In genomic region chr10:37136981-37137518, GRCm38 (mm10) we compare ENCODE assay signal across 8 mouse cellular contexts. TPM values are rescaled to one million over a fixed set of nuclear protein-coding genes. Genes with fewer than 3 reads are reported as not detected.
DNase-seq lines count a peak whose midpoint lies in the region; ATAC-seq and TF ChIP-seq lines count a peak whose summit lies in the region.

No protein-coding gene starts in this region.

- peak; percentile 75 for ATAC-seq in heart, embryonic 11.5 days (replicated peaks; ENCODE audit: insufficient number of reproducible peaks, low FRiP score, low TSS enrichment)
- peak; percentile 88 for ATAC-seq in kidney, embryonic 16.5 days (ENCODE audit: low FRiP score, low TSS enrichment)

- no peaks in the 10 kb centered on the region for H3K27me3 ChIP-seq in C2C12 (ENCODE audit: control insufficient read depth, insufficient read depth, insufficient read length)
- no peaks in the 10 kb centered on the region for H3K27me3 ChIP-seq in heart, embryonic 11.5 days (ENCODE audit: control insufficient read depth, insufficient read depth, low read length)
- H3K27me3 ChIP-seq in kidney, embryonic 16.5 days (ENCODE audit: insufficient read depth, low read length): no peaks in the 10 kb centered on the region

- no peaks in the 10 kb centered on the region for H3K4me1 ChIP-seq in embryonic fibroblast, embryonic 13.5 days (ENCODE audit: control insufficient read depth, insufficient read depth, low read length)
- peaks cover 4% of the 10 kb centered on the region; the same call in 1 of the 2 replicates for H3K4me1 ChIP-seq in heart, embryonic 11.5 days (ENCODE audit: control insufficient read depth, insufficient read depth, low read length)
- H3K4me1 ChIP-seq in kidney, embryonic 16.5 days (ENCODE audit: insufficient read depth, low read length): peaks cover 10% of the 10 kb centered on the region

- peak; percentile 96 for TF ChIP-seq CTCF in C2C12 (IDR thresholded peaks at IDR 0.05; ENCODE audit: control insufficient read depth, insufficient read depth, insufficient read length)
- peak; percentile 61 for TF ChIP-seq CTCF in embryonic fibroblast, embryonic 13.5 days (IDR thresholded peaks at IDR 0.05; ENCODE audit: borderline replicate concordance, insufficient read depth, low read length)

- WGBS in heart, embryonic 11.5 days (ENCODE audit: insufficient replicate concordance): 0% methylated on average over 49 of the region's 49 CpGs
- WGBS in kidney, embryonic 16.5 days: under 1% methylated on average over 32 of the region's 49 CpGs

- H3K27ac ChIP-seq in embryonic fibroblast, embryonic 13.5 days (ENCODE audit: insufficient read depth, low read length): peak overlapping the region; percentile 94
- peak overlapping the region; percentile 96 for H3K27ac ChIP-seq in heart, embryonic 11.5 days (ENCODE audit: low read depth, low read length)
- peak overlapping the region; percentile 98 for H3K27ac ChIP-seq in kidney, embryonic 16.5 days (ENCODE audit: low read length)

- H3K4me3 ChIP-seq in C2C12 (ENCODE audit: insufficient read depth, poor library complexity, severe bottlenecking): peak overlapping the region; percentile 94
- peak overlapping the region; percentile 97 for H3K4me3 ChIP-seq in embryonic fibroblast, embryonic 13.5 days (ENCODE audit: insufficient read depth, low read length)
- peak overlapping the region; percentile 72 for H3K4me3 ChIP-seq in heart, embryonic 11.5 days (ENCODE audit: low read depth, low read length)
- H3K4me3 ChIP-seq in kidney, embryonic 16.5 days (ENCODE audit: low read length): peak overlapping the region; percentile 90

- peak overlapping the region; percentile 99 for H3K9ac ChIP-seq in heart, embryonic 11.5 days (ENCODE audit: low read depth, low read length)
- peak overlapping the region; percentile 100 for H3K9ac ChIP-seq in kidney, embryonic 16.5 days (replicated peaks; ENCODE audit: low read length)

- H3K36me3 ChIP-seq in C2C12 (ENCODE audit: control insufficient read depth, insufficient read depth): peaks cover 21% of the 10 kb centered on the region
- H3K36me3 ChIP-seq in heart, embryonic 11.5 days (ENCODE audit: control insufficient read depth, insufficient read depth, low read length): peaks cover 7% of the 10 kb centered on the region; the same call in 1 of the 2 replicates
- peaks cover 19% of the 10 kb centered on the region; the same call in 1 of the 2 replicates for H3K36me3 ChIP-seq in kidney, embryonic 16.5 days (ENCODE audit: insufficient read depth, low read length)

- peak overlapping the region; percentile 94 for H3ac ChIP-seq in C2C12 (ENCODE audit: control insufficient read depth, insufficient read length, low read depth)

- peak; percentile 42; the same call in 1 of the 2 replicates for TF ChIP-seq POLR2A in embryonic fibroblast, embryonic 13.5 days (IDR thresholded peaks at IDR 0.05; ENCODE audit: low read depth, low read length)

- peaks cover 44% of the 10 kb centered on the region for H3K79me2 ChIP-seq in C2C12 (ENCODE audit: control insufficient read depth, insufficient read depth)

- peak; percentile 91 for DNase-seq in brain, adult 2 months (ENCODE audit: low read depth, low spot score)
- peak; percentile 87 for DNase-seq in liver
- peak; percentile 64 to 89 for DNase-seq in monocyte, adult 2 months (ENCODE audit: low read depth in 1 of 2, low spot score in 2 of 2)
- peak; percentile 80 to 88 for DNase-seq in spleen, postnatal 14 days (ENCODE audit: low spot score in 2 of 2)

- peaks cover 32% of the 10 kb centered on the region for H3K79me3 ChIP-seq in C2C12 (ENCODE audit: low read depth)

- peak overlapping the region; percentile 94 for H3K4me2 ChIP-seq in heart, embryonic 11.5 days
- H3K4me2 ChIP-seq in kidney, embryonic 16.5 days (replicated peaks; ENCODE audit: low read depth, low read length): peak overlapping the region; percentile 73

- no peaks in the 10 kb centered on the region for H3K9me3 ChIP-seq in heart, embryonic 11.5 days (replicated peaks; ENCODE audit: control insufficient read depth, low read length)
- H3K9me3 ChIP-seq in kidney, embryonic 16.5 days (ENCODE audit: low read length): no peaks in the 10 kb centered on the region

TF ChIP-seq in C2C12, 6 proteins besides CTCF, POLR2A, EP300 and RAD21:
- TF ChIP-seq MYOD1 (IDR thresholded peaks at IDR 0.05; ENCODE audit: control insufficient read depth, insufficient read length, low read depth) (no peak), MYOG (IDR thresholded peaks at IDR 0.05; ENCODE audit: control insufficient read depth, extremely low read depth, insufficient read length) (no peak), MAX (IDR thresholded peaks at IDR 0.05) (no peak), FOSL1 (IDR thresholded peaks at IDR 0.05; ENCODE audit: insufficient read depth, low read length, poor library complexity, severe bottlenecking) (no peak), CEBPB (IDR thresholded peaks at IDR 0.05; ENCODE audit: low read depth) (no peak), USF1 (IDR thresholded peaks at IDR 0.05; ENCODE audit: low read depth) (no peak)

RNA-seq across cellular contexts. Expression of gene Marcks, which starts 1.7 kb away (rescaled TPM):
- polyA plus RNA-seq in C2C12 (2012; fragmentation: generic; extraction: Trizol): 26.6 TPM
- 291 and 633 TPM in 2 replicates for polyA plus RNA-seq in embryonic fibroblast, embryonic 13.5 days (2011; ENCODE audit: insufficient read length, low read depth, missing spikeins)
- 88.3 and 99.9 TPM in 2 replicates for polyA plus RNA-seq in heart, embryonic 11.5 days (2014; fragmentation: Nextera tagmentation; extraction: Ambion mirVana)
- 71.6 and 80.3 TPM in 2 replicates for polyA plus RNA-seq in kidney, embryonic 16.5 days (2015; fragmentation: Nextera tagmentation; extraction: Ambion mirVana)

Comparison
In these comparisons a context has a peak if more than half of its experiments do, and no peak if none do; other contexts are left out.
1. Peak in every context shown above with its lines: DNase-seq, ATAC-seq, H3K4me3 ChIP-seq and H3K27ac ChIP-seq.